Mouse (Mus musculus) heart, adult 2 months (tissue): Measurements from ENCODE around the gene Crebrf.

ENCODE experiments used
- CTCF ChIP-seq: fragments of 200-600 bp; IDR thresholded peaks from 2 replicates; pipeline ENCODE4 v1.8.1; 2022; ENCODE audit warnings: antibody characterized with exemption, mild to moderate bottlenecking, moderate library complexity
- EP300 ChIP-seq: fragments of 200-500 bp; IDR thresholded peaks from 2 replicates; pipeline ENCODE4 v1.6.1; 2011; ENCODE audit warnings: low read depth, low read length, control low read depth; ENCODE audit not compliant: insufficient read depth

- no peak for TF ChIP-seq EP300
- no peak for TF ChIP-seq CTCF
These were observed 76.1 kb downstream of the Crebrf start for GRCm38 (mm10) chr17:26791580-26791979.
